Mouse (Mus musculus): ENCODE results near the gene Cnnm4. TPM values are rescaled to one million over a fixed set of nuclear protein-coding genes. Genes with fewer than 3 reads are reported as not detected.

Gene Cnnm4
- polyA plus RNA-seq, 1 experiment from 2014 or later: 35.7 TPM

DNA sequence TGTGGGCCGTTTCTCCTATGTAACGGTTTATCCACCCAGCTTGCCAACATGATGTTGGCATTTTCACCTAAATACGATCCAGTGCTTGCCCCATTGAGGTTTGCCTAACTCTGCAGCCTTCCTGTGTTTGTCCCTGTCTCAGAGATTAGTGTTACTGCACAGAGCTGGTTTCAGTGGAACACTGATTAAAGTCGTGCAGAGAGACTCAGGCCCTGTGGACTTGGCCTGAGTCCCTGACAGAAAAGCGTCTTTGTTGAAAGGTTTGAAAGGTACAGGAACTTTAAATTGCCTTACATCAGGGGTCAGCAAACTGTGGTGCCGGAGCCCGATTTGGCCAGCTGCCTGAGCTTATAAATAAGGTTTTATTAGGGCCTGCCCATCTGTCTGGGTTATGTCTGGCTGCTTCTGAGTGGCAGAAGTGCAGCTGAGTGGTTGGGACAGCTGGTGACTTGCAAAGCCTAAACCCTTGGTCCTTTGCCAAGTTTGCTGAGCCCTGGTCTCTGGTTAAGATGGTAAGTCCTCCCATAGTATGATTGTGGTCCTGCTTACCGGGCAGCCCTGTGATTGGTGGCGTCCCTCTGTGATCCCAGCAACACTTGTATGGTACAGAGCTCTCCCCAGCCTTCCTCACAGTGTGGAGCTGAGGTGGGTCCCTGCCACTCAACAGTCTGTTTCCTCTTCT is 52.1 kb downstream of the Cnnm4 start:
- Histone ChIP-seq H3K36me3 (peaks cover 35% of the 10 kb centered on the region), H3K4me1 (replicated peaks) (0 out of 2 replicates have a peak, but pooled peaks cover 8% of the 10 kb centered on the region), H3K9ac (no peak overlapping the region), H3K27ac (0 out of 2 replicates have a peak overlapping the region, but pooled peaks have one; percentile 22), H3K27me3 (replicated peaks) (no peaks in the 10 kb centered on the region), H3K9me3 (no peaks in the 10 kb centered on the region), H3K4me3 (replicated peaks) (no peak overlapping the region), H3K4me2 (replicated peaks) (no peak overlapping the region)
- peak; percentile 47 for ATAC-seq
- WGBS: 55% methylated on average over 9 of the region's 9 CpGs

DNA sequence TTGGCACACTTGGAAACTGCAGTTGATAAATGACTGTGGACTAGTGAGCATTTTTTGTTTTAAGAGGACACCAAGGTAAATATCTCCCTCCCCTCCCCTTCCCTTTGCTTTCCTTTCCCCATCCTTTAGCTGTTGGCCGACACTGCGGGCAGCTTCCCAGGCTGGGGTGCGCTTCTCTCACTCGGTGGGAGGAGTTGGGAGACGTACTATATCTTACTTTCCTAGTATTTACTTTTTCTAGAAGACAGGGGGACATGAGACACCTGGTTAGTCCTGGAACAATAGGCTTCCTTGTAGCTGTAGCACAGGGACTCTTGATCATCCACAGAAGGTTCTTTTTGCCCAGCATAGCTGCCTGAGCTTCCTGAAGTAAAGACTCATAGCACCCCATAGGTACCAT is 52.6 kb downstream of the Cnnm4 start:
- Histone ChIP-seq H3K9me3 (no peaks in the 10 kb centered on the region), H3K27ac (no peak overlapping the region), H3K4me1 (replicated peaks) (0 out of 2 replicates have a peak, but pooled peaks cover 8% of the 10 kb centered on the region), H3K9ac (no peak overlapping the region), H3K36me3 (peaks cover 35% of the 10 kb centered on the region), H3K4me3 (replicated peaks) (no peak overlapping the region), H3K4me2 (replicated peaks) (no peak overlapping the region), H3K27me3 (replicated peaks) (no peaks in the 10 kb centered on the region)
- peak; percentile 57 for ATAC-seq
- 40% methylated on average over 5 of the region's 5 CpGs for whole genome bisulfite sequencing

DNA sequence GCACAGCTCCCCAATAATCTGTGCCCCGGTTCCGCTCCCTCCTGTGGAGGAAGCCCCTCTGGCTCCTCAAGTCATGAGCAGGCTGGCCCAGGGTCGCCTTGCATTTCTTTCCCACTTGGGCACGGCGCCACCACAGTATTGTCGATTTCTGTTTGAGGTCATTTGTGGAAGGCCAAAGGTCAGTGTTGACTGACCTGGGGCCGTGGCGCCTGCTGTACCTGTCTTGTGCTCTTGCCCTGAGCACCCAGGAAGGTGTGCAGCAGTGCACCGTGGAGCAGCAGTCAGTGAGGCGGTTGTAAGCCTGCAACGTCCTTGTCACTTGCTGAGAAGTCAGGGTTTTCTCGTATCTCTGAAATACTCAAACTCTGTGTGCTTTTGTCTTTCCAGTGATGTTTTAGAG is 54.4 kb downstream of the Cnnm4 start:
- Histone ChIP-seq H3K9me3 (no peaks in the 10 kb centered on the region), H3K4me2 (replicated peaks) (no peak overlapping the region), H3K4me1 (replicated peaks) (0 out of 2 replicates have a peak, but pooled peaks cover 8% of the 10 kb centered on the region), H3K27me3 (replicated peaks) (no peaks in the 10 kb centered on the region), H3K27ac (no peak overlapping the region), H3K4me3 (replicated peaks) (no peak overlapping the region), H3K36me3 (peaks cover 23% of the 10 kb centered on the region), H3K9ac (no peak overlapping the region)
- 87% methylated on average over 12 of the region's 12 CpGs for WGBS
- ATAC-seq: no peak

DNA sequence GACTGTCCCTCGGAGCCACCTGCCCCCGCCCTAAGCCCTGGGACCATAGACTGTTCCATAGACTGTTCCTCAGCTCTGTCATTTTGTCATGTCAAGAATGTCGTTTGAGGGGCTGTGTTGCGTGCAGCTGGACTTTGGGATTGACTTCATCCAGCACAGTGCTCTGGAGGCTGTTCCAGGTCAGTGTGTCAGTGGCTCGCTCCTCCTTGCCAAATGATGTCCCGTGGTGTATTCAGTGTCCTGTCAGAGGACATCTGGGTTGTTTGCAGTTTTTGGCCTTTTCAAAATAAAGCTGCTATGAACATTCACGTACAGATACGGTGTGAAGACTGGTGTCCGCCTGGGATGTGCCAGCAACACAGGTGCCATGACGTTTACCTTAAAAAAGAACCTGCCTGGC is 55.5 kb downstream of the Cnnm4 start:
- no peak for ATAC-seq
- Histone ChIP-seq H3K9me3 (no peaks in the 10 kb centered on the region), H3K36me3 (peaks cover 12% of the 10 kb centered on the region), H3K4me3 (replicated peaks) (no peak overlapping the region), H3K4me2 (replicated peaks) (no peak overlapping the region), H3K9ac (no peak overlapping the region), H3K27ac (no peak overlapping the region), H3K4me1 (replicated peaks) (0 out of 2 replicates have a peak, but pooled peaks cover 8% of the 10 kb centered on the region), H3K27me3 (replicated peaks) (no peaks in the 10 kb centered on the region)
- 91% methylated on average over 10 of the region's 10 CpGs for WGBS

DNA sequence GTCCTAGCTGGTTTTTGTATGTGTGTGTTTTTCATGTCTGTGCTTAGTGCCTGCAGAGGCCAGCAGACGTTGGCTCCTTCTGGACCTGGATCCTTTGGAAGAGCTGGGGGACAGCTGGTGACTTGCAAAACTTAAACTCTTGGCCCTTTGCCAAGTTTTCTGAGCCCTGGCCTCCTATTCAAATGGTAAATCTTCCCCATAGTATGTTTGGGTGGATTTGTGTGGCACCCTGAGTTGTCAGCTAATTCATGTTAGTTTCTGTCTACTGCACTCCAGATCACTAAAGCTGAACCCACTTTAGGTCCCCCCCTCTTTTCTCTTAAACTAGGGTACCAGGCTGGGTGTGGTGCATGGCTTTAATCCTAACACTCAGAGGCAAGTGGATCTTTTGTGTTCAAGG is 56.9 kb downstream of the Cnnm4 start:
- Histone ChIP-seq H3K36me3 (peaks cover 12% of the 10 kb centered on the region), H3K27ac (no peak overlapping the region), H3K27me3 (replicated peaks) (no peaks in the 10 kb centered on the region), H3K4me2 (replicated peaks) (no peak overlapping the region), H3K4me3 (replicated peaks) (no peak overlapping the region), H3K9ac (no peak overlapping the region), H3K4me1 (replicated peaks) (0 out of 2 replicates have a peak, but pooled peaks cover 5% of the 10 kb centered on the region), H3K9me3 (no peaks in the 10 kb centered on the region)
- 31% methylated on average over 1 of the region's 1 CpGs for WGBS
- ATAC-seq: no peak

DNA sequence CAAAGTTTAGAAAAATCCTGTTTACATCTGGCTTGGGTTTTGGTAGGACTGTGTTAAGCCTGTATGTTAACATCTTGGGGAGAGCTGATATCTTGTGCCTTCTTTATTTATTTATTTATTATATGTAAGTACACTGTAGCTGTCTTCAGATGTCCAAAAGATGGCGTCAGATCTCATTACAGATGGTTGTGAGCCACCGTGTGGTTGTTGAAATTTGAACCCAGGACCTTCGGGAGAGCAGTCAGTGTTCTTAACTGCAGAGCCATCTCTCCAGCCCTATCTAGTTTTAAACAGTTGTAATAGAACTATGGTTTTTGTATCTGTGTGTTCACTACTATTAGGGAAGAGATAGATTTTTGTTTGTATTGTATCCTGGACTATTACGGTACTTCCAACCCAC is 57.9 kb downstream of the Cnnm4 start:
- H3K4me3 ChIP-seq (replicated peaks): no peak overlapping the region
- 87% methylated on average over 4 of the region's 4 CpGs for WGBS
- no peak overlapping the region for H3K27ac ChIP-seq
- H3K9ac ChIP-seq: no peak overlapping the region
- H3K36me3 ChIP-seq: peaks cover 12% of the 10 kb centered on the region
- H3K4me1 ChIP-seq (replicated peaks): no peaks in the 10 kb centered on the region
- no peak for ATAC-seq
- no peaks in the 10 kb centered on the region for H3K9me3 ChIP-seq
- no peak overlapping the region for H3K4me2 ChIP-seq (replicated peaks)
- no peaks in the 10 kb centered on the region for H3K27me3 ChIP-seq (replicated peaks)

DNA sequence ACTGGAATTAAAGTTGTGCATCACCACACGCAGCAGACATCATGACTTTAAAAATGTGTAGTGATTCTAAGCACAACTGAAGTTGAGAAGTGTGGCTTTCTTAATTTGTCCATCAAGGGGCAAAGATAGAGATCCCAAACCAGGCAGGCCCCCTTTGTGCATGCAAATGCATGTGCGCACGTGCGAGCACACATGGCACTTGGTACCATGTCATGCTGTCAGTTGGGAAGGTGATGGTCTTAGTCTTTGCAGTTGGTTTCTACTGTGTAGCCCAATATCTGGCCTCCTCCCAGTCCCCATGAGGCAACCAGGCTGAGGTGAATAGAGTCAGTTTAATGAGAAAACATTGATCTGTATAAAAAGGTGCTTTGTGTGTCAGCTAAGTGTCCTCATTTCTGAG is 58.5 kb downstream of the Cnnm4 start:
- Histone ChIP-seq H3K27me3 (replicated peaks) (no peaks in the 10 kb centered on the region), H3K4me1 (replicated peaks) (0 out of 2 replicates have a peak, but pooled peaks cover 2% of the 10 kb centered on the region), H3K27ac (no peak overlapping the region), H3K4me3 (replicated peaks) (no peak overlapping the region), H3K4me2 (replicated peaks) (no peak overlapping the region), H3K9ac (no peak overlapping the region), H3K9me3 (no peaks in the 10 kb centered on the region), H3K36me3 (peaks cover 10% of the 10 kb centered on the region)
- no peak for ATAC-seq
- 93% methylated on average over 4 of the region's 4 CpGs for WGBS

DNA sequence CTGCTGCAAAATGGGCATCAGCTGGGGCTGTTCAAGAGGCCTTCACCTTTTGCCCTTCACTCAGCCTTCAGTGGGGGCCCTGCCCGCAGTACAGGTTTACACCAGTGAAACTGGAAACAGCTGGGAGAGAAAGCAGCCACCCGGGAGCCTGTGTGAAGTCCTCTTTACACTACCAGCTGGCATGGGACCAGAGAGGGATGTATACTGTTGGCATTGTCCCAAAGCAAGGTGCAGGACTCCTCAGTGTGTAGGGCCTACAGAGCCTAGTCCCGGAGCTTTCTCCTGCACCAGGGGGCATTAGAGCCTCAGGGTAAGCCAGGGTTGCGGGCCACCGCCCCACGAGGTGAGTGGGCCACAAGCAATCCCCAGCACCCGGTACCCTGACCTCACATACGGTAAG is 59.1 kb downstream of the Cnnm4 start:
- Histone ChIP-seq H3K36me3 (peaks cover 6% of the 10 kb centered on the region), H3K4me3 (replicated peaks) (no peak overlapping the region), H3K27ac (no peak overlapping the region), H3K9ac (no peak overlapping the region), H3K4me2 (replicated peaks) (no peak overlapping the region), H3K9me3 (no peaks in the 10 kb centered on the region), H3K4me1 (replicated peaks) (0 out of 2 replicates have a peak, but pooled peaks cover 3% of the 10 kb centered on the region), H3K27me3 (replicated peaks) (no peaks in the 10 kb centered on the region)
- WGBS: 70% methylated on average over 8 of the region's 8 CpGs
- ATAC-seq: no peak

DNA sequence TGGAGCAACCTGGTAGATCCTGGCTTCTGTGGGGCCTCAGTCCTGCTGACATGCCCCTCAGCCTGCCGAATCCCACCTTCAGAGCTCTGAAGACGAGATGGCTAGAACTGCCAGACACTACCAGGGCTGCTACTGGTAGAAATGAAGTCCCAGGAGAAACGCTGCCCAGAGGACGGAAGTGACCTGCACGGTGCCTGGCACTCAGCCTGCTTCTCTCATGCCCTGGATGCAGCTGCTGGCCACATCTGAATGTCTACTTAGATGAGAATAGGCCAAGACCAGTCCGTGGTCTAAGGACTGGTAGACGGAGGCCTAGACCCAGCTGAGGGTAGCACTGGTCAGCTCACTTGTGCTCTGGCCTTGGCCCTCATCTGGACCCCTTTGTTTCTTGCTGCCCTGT is 59.5 kb downstream of the Cnnm4 start:
- 0 out of 2 replicates have a peak, but pooled peaks cover 3% of the 10 kb centered on the region for H3K4me1 ChIP-seq (replicated peaks)
- H3K4me3 ChIP-seq (replicated peaks): no peak overlapping the region
- no peak overlapping the region for H3K9ac ChIP-seq
- no peaks in the 10 kb centered on the region for H3K9me3 ChIP-seq
- H3K27me3 ChIP-seq (replicated peaks): no peaks in the 10 kb centered on the region
- 93% methylated on average over 7 of the region's 7 CpGs for WGBS
- H3K4me2 ChIP-seq (replicated peaks): no peak overlapping the region
- no peak overlapping the region for H3K27ac ChIP-seq
- ATAC-seq: no peak
- H3K36me3 ChIP-seq: peaks cover 6% of the 10 kb centered on the region; the same call in 1 of the 2 replicates

DNA sequence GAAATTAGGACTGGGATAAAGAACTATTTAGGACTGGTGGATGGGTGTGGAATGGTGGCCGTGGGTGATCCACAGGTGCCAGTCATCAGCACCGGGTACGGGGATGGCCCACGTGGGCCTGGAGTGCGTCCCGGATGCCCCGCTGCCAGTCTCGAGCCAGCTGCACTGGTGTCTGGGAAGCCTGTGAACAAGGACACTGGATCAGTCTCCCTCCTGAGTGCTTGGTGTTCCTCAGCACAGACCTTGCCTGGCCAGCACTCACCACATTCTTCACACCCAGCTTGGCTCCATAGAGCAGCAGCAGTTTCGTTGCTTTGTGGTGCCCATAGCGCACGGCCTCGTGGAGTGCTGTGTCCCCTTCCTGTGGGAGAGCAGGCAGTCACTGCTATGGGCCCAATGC is 60.0 kb downstream of the Cnnm4 start:
- Histone ChIP-seq H3K4me1 (replicated peaks) (0 out of 2 replicates have a peak, but pooled peaks cover 3% of the 10 kb centered on the region), H3K9me3 (no peaks in the 10 kb centered on the region)
- 85% methylated on average over 12 of the region's 12 CpGs for WGBS

DNA sequence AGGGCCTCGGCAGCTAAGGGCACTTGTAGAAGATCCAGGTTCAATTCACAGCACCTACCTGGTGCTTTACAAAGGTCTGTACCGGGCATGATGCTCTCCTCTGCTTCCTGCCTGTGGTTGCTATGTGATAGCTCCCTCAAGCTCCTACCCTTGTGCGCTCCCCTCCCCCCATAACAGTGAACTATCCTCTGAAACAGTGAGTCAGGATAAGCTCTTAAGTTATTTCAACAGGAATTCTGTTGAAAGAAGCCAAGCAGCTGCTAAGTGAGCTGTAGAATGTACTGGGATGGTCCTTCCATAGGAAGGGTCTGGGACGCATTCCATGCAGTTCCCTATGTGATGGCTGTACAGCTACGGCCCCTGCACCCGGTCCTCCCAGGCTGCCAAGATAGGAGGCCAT is 62.1 kb downstream of the Cnnm4 start:
- Histone ChIP-seq H3K9me3 (no peaks in the 10 kb centered on the region), H3K27me3 (replicated peaks) (no peaks in the 10 kb centered on the region), H3K4me1 (replicated peaks) (0 out of 2 replicates have a peak, but pooled peaks cover 3% of the 10 kb centered on the region), H3K36me3 (0 out of 2 replicates have a peak, but pooled peaks cover 3% of the 10 kb centered on the region), H3K4me2 (replicated peaks) (no peak overlapping the region), H3K9ac (no peak overlapping the region), H3K27ac (no peak overlapping the region), H3K4me3 (replicated peaks) (no peak overlapping the region)
- ATAC-seq: no peak
- WGBS: 80% methylated on average over 6 of the region's 6 CpGs

More for the DNA sequence above, 60.0 kb downstream of the Cnnm4 start:
- Histone ChIP-seq H3K27ac (no peak overlapping the region), H3K4me3 (replicated peaks) (no peak overlapping the region), H3K9ac (no peak overlapping the region), H3K27me3 (replicated peaks) (no peaks in the 10 kb centered on the region), H3K4me2 (replicated peaks) (no peak overlapping the region), H3K36me3 (peaks cover 5% of the 10 kb centered on the region; the same call in 1 of the 2 replicates)
- ATAC-seq: no peak

DNA sequence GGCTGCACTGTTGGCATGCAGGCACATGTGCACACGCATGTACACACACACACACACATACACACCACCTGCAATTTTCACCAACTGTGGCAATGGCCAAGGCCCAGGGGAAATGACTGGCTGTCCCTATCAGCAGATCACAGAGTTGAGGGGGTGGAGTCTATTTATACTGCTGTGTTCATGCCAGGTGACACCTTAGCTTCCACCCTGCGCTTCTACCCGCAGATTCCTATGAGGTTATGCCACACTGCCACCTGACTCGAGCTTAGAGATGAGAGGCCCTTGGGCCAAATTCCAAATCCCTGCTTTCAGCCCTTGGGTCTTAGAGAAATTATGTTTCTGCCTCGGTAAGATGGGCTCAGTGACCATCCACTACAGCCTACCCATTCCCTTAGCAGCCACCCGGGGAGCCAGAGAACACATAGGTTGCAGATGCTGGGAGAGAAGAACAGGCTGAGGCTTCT is 63.2 kb downstream of the Cnnm4 start:
- H3K4me3 ChIP-seq (replicated peaks): no peak overlapping the region
- H3K36me3 ChIP-seq: peaks cover 9% of the 10 kb centered on the region; the same call in 1 of the 2 replicates
- H3K9me3 ChIP-seq: no peaks in the 10 kb centered on the region
- WGBS: 69% methylated on average over 6 of the region's 6 CpGs
- peak; percentile 32; the same call in 1 of the 2 replicates for ATAC-seq
- no peak overlapping the region for H3K9ac ChIP-seq
- H3K4me1 ChIP-seq (replicated peaks): 0 out of 2 replicates have a peak, but pooled peaks cover 3% of the 10 kb centered on the region
- no peaks in the 10 kb centered on the region for H3K27me3 ChIP-seq (replicated peaks)
- no peak overlapping the region for H3K4me2 ChIP-seq (replicated peaks)
- no peak overlapping the region for H3K27ac ChIP-seq
